Mouse (Mus musculus) brain, embryonic 14.5 days (tissue): ENCODE measurements around the gene Slc35f4.

Source experiments
- CTCF ChIP-seq: fragments of 200-500 bp; IDR thresholded peaks from 2 replicates; pipeline ENCODE4 v1.5.1; 2012; ENCODE audit warnings: inconsistent platforms, mild to moderate bottlenecking, moderate library complexity, borderline replicate concordance; ENCODE audit not compliant: insufficient read depth, insufficient read length; ENCODE audit errors: extremely low read depth
- POLR2A ChIP-seq: fragments of 200-500 bp; IDR thresholded peaks from 2 replicates; pipeline ENCODE4 v1.6.1; 2012; ENCODE audit warnings: mild to moderate bottlenecking, inconsistent platforms, borderline replicate concordance; ENCODE audit not compliant: poor library complexity, insufficient read depth, insufficient read length, severe bottlenecking; ENCODE audit errors: extremely low read depth

- TF ChIP-seq CTCF (no peak), POLR2A (no peak)
Measured at GRCm38 (mm10) chr14:49278880-49279279, 247.0 kb downstream of the Slc35f4 start.
